Mouse (Mus musculus): Measurements from ENCODE around the gene Ahnak2. TPM values are rescaled to one million over a fixed set of nuclear protein-coding genes. Genes with fewer than 3 reads are reported as not detected.

Ahnak2 gene
- polyA plus RNA-seq, 1 experiment from 2014 or later: 1.3 TPM

- 80% methylated on average over 10 of the region's 10 CpGs for WGBS
- Histone ChIP-seq H3K9me3 (no peaks in the 10 kb centered on the region), H3K27me3 (replicated peaks) (no peaks in the 10 kb centered on the region), H3K4me1 (peaks cover 14% of the 10 kb centered on the region), H3K4me3 (no peak overlapping the region), H3K4me2 (no peak overlapping the region), H3K27ac (no peak overlapping the region), H3K9ac (no peak overlapping the region), H3K36me3 (replicated peaks) (peaks cover 18% of the 10 kb centered on the region; the same call in 1 of the 2 replicates)
- no peak for ATAC-seq (replicated peaks)
Measured at GRCm38 (mm10) chr12:112744891-112745580, 57.4 kb downstream of the Ahnak2 start.

DNA sequence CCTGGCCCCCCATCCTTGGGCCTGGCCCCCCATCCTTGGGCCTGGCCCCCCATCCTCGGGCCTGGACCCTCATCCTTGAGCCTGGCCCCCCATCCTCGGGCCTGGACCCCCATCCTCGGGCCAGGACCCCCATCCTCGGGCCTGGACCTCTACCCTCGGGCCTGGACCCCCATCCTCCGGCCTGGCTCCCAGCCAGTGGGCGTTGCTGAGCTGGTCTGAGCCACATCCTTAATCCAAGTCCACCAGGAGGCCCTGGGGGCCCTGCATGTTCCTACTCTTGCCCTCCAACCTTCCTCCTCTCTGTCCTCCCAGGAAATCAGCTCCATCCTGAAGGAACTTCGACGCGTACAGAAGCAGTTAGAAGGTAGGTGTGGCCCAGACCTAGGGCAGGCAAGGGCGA is 58.2 kb downstream of the Ahnak2 start:
- WGBS: 89% methylated on average over 11 of the region's 11 CpGs
- Histone ChIP-seq H3K27me3 (replicated peaks) (no peaks in the 10 kb centered on the region), H3K4me2 (no peak overlapping the region), H3K4me1 (peaks cover 14% of the 10 kb centered on the region), H3K4me3 (no peak overlapping the region), H3K36me3 (replicated peaks) (peaks cover 26% of the 10 kb centered on the region; the same call in 1 of the 2 replicates), H3K9ac (peak overlapping the region; percentile 31), H3K27ac (no peak overlapping the region), H3K9me3 (no peaks in the 10 kb centered on the region)
- no peak for ATAC-seq (replicated peaks)

- Histone ChIP-seq H3K4me2 (no peak overlapping the region), H3K36me3 (replicated peaks) (peaks cover 35% of the 10 kb centered on the region; the same call in 1 of the 2 replicates), H3K27ac (peak overlapping the region; percentile 34; the same call in 1 of the 2 replicates), H3K4me3 (no peak overlapping the region), H3K4me1 (peaks cover 14% of the 10 kb centered on the region), H3K9me3 (no peaks in the 10 kb centered on the region), H3K27me3 (replicated peaks) (no peaks in the 10 kb centered on the region), H3K9ac (peak overlapping the region; percentile 31; the same call in 1 of the 2 replicates)
- peak; percentile 67 for ATAC-seq (replicated peaks)
- 59% methylated on average over 25 of the region's 25 CpGs for WGBS
Measured at GRCm38 (mm10) chr12:112743168-112743975, 59.1 kb downstream of the Ahnak2 start.

DNA sequence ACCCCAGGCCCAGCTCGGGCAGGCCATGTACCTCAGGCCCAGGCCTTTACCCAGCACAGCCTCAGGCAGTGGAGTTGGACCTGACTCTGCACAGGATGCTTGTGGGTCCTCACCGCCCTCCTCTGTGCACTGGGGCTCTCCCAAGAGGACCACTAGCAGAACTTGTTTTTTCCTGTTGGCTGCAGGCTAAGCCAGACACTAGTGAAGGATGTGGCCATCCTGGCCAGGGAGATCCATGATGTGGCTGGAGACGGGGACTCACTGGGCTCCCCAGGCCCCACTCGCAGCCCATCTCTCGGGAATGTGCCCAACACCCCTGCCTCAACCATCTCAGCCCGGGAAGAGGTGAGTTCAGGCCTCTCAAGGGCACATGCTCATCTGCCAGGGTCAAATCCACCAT is 59.7 kb downstream of the Ahnak2 start:
- H3K4me1 ChIP-seq: peaks cover 11% of the 10 kb centered on the region
- H3K9ac ChIP-seq: peak overlapping the region; percentile 22; the same call in 1 of the 2 replicates
- 69% methylated on average over 6 of the region's 6 CpGs for WGBS
- H3K27me3 ChIP-seq (replicated peaks): no peaks in the 10 kb centered on the region
- no peaks in the 10 kb centered on the region for H3K9me3 ChIP-seq
- H3K27ac ChIP-seq: peak overlapping the region; percentile 34; the same call in 1 of the 2 replicates
- H3K4me3 ChIP-seq: no peak overlapping the region
- peaks cover 40% of the 10 kb centered on the region; the same call in 1 of the 2 replicates for H3K36me3 ChIP-seq (replicated peaks)
- H3K4me2 ChIP-seq: no peak overlapping the region
- no peak for ATAC-seq (replicated peaks)

GRCm38 (mm10) chr12:112739023-112739568 is 63.4 kb downstream of the Ahnak2 start:
- Histone ChIP-seq H3K4me1 (no peaks in the 10 kb centered on the region; the same call in 1 of the 2 replicates), H3K4me2 (no peak overlapping the region), H3K4me3 (no peak overlapping the region), H3K9me3 (no peaks in the 10 kb centered on the region), H3K36me3 (replicated peaks) (peaks cover 53% of the 10 kb centered on the region), H3K27me3 (replicated peaks) (no peaks in the 10 kb centered on the region), H3K27ac (no peak overlapping the region), H3K9ac (no peak overlapping the region)
- ATAC-seq (replicated peaks): no peak
- 89% methylated on average over 24 of the region's 24 CpGs for WGBS

- no peaks in the 10 kb centered on the region for H3K27me3 ChIP-seq (replicated peaks)
- no peak overlapping the region for H3K4me3 ChIP-seq
- WGBS: 93% methylated on average over 31 of the region's 31 CpGs
- no peak for ATAC-seq (replicated peaks)
- H3K27ac ChIP-seq: no peak overlapping the region
- no peak overlapping the region for H3K4me2 ChIP-seq
- H3K36me3 ChIP-seq (replicated peaks): peaks cover 53% of the 10 kb centered on the region
- no peak overlapping the region for H3K9ac ChIP-seq
- no peaks in the 10 kb centered on the region; the same call in 1 of the 2 replicates for H3K4me1 ChIP-seq
- no peaks in the 10 kb centered on the region for H3K9me3 ChIP-seq
Measured at GRCm38 (mm10) chr12:112738281-112739022, 64.0 kb downstream of the Ahnak2 start.

DNA sequence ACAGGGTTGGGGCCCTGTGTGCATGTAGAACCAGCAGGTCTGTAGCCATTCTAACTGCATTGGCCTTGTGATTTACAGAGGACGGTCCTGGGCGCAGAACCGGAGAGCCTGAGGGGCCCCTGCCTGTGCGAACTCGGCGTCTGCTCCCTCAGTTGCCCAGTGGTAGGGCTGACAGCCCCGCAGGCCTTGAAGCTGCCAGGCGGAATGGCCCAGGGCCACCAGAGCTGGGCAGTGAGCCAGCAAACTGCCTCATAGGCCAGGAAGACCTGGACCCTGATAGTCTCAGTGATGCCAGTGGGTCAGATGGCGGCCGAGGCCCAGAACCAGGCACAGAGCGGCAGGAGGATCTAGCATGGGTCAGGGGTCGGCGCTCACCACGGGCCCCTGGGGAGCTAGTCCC is 64.7 kb downstream of the Ahnak2 start:
- 87% methylated on average over 14 of the region's 14 CpGs for WGBS
- no peak overlapping the region for H3K4me2 ChIP-seq
- H3K9ac ChIP-seq: no peak overlapping the region
- no peaks in the 10 kb centered on the region for H3K4me1 ChIP-seq
- no peaks in the 10 kb centered on the region for H3K27me3 ChIP-seq (replicated peaks)
- peaks cover 58% of the 10 kb centered on the region for H3K36me3 ChIP-seq (replicated peaks)
- H3K9me3 ChIP-seq: no peaks in the 10 kb centered on the region
- H3K4me3 ChIP-seq: no peak overlapping the region
- no peak overlapping the region for H3K27ac ChIP-seq
- no peak for ATAC-seq (replicated peaks)

- peaks cover 65% of the 10 kb centered on the region for H3K36me3 ChIP-seq (replicated peaks)
- 92% methylated on average over 7 of the region's 7 CpGs for WGBS
Measured at GRCm38 (mm10) chr12:112737081-112737480, 65.4 kb downstream of the Ahnak2 start.

DNA sequence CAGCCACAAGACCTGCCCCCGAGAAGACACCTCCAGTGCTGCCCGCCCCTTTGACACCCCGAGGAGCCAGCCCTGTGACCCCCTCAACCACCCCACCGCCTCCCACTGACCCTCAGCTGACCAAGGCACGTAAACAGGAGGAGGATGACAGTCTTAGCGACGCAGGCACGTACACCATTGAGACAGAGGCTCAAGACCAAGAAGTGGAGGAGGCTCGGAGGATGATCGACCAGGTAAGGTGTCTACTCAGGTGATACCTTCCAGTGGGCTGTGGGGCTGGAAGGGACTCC is 65.9 kb downstream of the Ahnak2 start:
- H3K27ac ChIP-seq: no peak overlapping the region
- no peak for ATAC-seq (replicated peaks)
- H3K4me2 ChIP-seq: no peak overlapping the region
- H3K4me1 ChIP-seq: no peaks in the 10 kb centered on the region
- peaks cover 69% of the 10 kb centered on the region for H3K36me3 ChIP-seq (replicated peaks)
- no peak overlapping the region for H3K9ac ChIP-seq
- H3K27me3 ChIP-seq (replicated peaks): no peaks in the 10 kb centered on the region
- no peak overlapping the region for H3K4me3 ChIP-seq
- H3K9me3 ChIP-seq: no peaks in the 10 kb centered on the region
- 88% methylated on average over 10 of the region's 10 CpGs for WGBS

More at GRCm38 (mm10) chr12:112737081-112737480, 65.4 kb downstream of the Ahnak2 start:
- Histone ChIP-seq H3K27me3 (replicated peaks) (no peaks in the 10 kb centered on the region), H3K4me2 (no peak overlapping the region), H3K4me1 (no peaks in the 10 kb centered on the region), H3K27ac (no peak overlapping the region), H3K9ac (no peak overlapping the region), H3K9me3 (no peaks in the 10 kb centered on the region), H3K4me3 (no peak overlapping the region)
- no peak for ATAC-seq (replicated peaks)

GRCm38 (mm10) chr12:112735896-112736635 is 66.4 kb downstream of the Ahnak2 start:
- H3K4me3 ChIP-seq: no peak overlapping the region
- no peak overlapping the region for H3K27ac ChIP-seq
- no peak overlapping the region for H3K9ac ChIP-seq
- no peaks in the 10 kb centered on the region for H3K4me1 ChIP-seq
- H3K4me2 ChIP-seq: no peak overlapping the region
- H3K36me3 ChIP-seq (replicated peaks): peaks cover 74% of the 10 kb centered on the region
- 76% methylated on average over 29 of the region's 29 CpGs for WGBS
- no peaks in the 10 kb centered on the region for H3K27me3 ChIP-seq (replicated peaks)
- no peaks in the 10 kb centered on the region for H3K9me3 ChIP-seq
- no peak for ATAC-seq (replicated peaks)

DNA sequence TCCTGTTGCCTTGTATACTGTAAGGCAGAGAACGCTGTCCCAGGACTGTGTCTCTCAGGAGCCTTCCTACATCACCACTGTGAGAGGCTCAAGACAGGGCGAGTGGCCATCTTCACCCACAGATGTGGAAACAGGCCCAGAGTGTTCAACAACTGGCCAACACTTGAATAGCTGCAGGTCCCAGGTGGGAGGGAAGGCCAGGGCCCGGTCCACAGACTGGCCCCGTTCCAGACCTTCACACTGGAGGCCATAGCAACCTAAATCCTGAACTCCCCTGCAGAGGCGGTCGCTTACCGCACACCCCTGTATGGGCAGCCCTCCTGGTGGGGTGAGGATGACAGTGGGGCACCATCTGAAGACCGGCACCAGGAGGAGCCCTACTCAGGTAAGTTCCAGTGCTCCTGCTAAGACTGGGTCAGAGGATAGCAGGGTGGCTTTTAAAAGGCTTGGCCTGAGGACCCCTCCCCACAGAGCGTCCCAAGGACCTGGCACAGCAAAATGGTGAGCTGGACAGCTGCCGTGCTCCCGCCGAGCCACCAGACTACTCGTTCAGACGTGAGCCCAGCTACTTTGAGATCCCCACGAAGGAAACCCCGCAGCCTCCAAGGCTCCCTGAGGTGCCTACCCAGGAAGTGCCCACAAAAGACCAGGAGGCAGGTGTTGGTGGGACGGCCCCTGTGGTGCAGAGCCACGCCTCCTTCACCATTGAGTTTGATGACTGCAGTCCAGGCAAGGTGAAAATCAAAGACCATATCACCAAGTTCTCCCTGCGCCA is 67.4 kb downstream of the Ahnak2 start:
- 87% methylated on average over 19 of the region's 19 CpGs for WGBS
- H3K9me3 ChIP-seq: no peaks in the 10 kb centered on the region
- no peak overlapping the region for H3K4me2 ChIP-seq
- H3K27ac ChIP-seq: no peak overlapping the region
- H3K4me3 ChIP-seq: no peak overlapping the region
- H3K4me1 ChIP-seq: no peaks in the 10 kb centered on the region
- ATAC-seq (replicated peaks): no peak
- peaks cover 69% of the 10 kb centered on the region for H3K36me3 ChIP-seq (replicated peaks)
- H3K27me3 ChIP-seq (replicated peaks): no peaks in the 10 kb centered on the region
- H3K9ac ChIP-seq: no peak overlapping the region
